Mouse (Mus musculus): Measurements from ENCODE around the gene Gm28044. TPM values are rescaled to one million over a fixed set of nuclear protein-coding genes. Genes with fewer than 3 reads are reported as not detected.
"Not testable (repeated sequence)": the region's sequence is repeated elsewhere in the genome, so short reads cannot be mapped to it uniquely, and the experiment has no call there.

Gm28044 gene
- polyA plus RNA-seq (2012; rRNA removed) = not detected in 2 replicates

DNA sequence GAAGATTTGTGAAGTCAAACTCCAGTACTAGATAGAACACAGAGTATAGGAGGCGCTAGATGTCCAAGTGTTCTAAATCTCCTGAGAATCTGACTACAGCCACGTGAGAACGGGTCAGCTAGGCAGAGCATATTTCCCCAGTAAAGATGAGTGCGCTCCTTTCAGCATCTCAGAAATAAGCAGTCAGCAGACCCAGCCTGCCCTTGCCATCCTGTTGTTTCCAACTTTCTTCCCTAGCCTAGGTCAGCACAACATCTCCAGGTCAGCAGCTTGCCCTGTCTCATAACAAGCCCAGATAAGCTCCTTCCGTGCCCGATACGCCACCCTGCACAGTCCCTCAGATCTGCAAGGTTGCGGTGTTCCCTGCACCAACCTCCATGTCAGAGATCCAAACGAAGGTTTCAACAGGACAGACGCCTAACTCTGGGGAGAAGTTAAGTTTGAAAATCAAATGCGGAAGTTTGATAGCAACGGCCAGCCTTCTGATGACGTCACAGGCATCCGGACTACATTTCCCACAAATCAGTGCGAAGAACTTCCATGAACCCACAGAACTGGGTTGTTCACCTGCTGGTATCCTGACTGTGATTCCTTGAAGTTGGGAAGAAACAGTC is at the start of gene Gm28044, which contains the start of gene Zfp953:
Gene Gm28044, minus strand, starts transcription at position 406 of the 614 bp plus-strand sequence.
Gene Zfp953, minus strand, starts transcription at position 475 of the 614 bp plus-strand sequence.
- no peaks in the 10 kb centered on the region for H3K4me1 ChIP-seq (ENCODE audit: control insufficient read depth, insufficient read depth, low read length)
- TF ChIP-seq CTCF (IDR thresholded peaks at IDR 0.05; ENCODE audit: insufficient read depth, low read length) (no peak), POLR2A (IDR thresholded peaks at IDR 0.05; ENCODE audit: borderline replicate concordance, extremely low read depth, low read depth, low read length) (0 out of 2 replicates have a peak, but pooled peaks have one; percentile 24)
- peak within 1 kb of the TSS; percentile 98 for H3K4me3 ChIP-seq (replicated peaks; ENCODE audit: extremely low read depth, low read depth, low read length)
- peak; percentile 96 for DNase-seq
- under 1% methylated on average over 15 of the region's 15 CpGs for WGBS

DNA sequence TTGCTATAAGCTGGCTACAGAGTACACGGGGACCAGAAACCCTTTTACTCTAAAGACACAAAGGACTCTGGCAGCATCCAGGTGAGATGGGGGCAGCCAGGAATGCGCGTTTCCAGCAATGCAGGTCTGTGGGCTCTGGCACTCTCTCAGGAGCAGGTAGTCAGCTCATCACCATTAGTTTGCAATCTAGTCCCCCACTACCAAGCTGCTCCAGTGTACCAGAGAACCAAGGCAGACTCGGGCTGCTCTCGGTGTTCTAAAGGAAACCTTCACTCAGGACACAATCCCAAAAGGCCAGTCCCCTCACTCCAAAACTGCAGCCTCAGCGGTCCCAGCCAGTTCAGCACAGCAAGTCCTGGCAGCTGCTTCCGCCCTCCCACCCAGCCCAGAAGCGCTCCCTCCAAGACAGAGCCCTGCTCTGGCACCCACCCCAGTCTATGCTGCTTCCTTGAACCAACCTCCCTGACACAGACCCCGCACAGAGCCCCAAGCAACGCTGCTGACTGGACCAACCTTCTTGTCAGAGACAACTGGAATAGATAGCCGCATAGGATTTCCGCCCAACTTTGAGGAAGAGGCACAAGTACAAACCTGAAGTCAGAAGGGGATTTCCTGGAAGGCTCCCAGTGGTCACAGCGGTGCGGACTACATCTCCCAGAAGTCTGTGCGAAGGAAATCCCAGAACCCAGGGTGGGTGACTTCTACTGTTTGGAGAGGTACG is 39.0 kb upstream of the Gm28044 start, which contains the start of gene Zfp429:
Gene Zfp429, minus strand, starts transcription at position 637 of the 721 bp plus-strand sequence.
- not testable (repeated sequence) for H3K4me1 ChIP-seq (ENCODE audit: control insufficient read depth, insufficient read depth, low read length)
- peak; percentile 73 for DNase-seq
- TF ChIP-seq POLR2A (IDR thresholded peaks at IDR 0.05; ENCODE audit: borderline replicate concordance, extremely low read depth, low read depth, low read length) = 0 out of 2 replicates have a peak, but pooled peaks have one; percentile 11
- 6% methylated on average over 16 of the region's 16 CpGs for WGBS
- peak within 1 kb of the TSS; percentile 89 for H3K4me3 ChIP-seq (replicated peaks; ENCODE audit: extremely low read depth, low read depth, low read length)

DNA sequence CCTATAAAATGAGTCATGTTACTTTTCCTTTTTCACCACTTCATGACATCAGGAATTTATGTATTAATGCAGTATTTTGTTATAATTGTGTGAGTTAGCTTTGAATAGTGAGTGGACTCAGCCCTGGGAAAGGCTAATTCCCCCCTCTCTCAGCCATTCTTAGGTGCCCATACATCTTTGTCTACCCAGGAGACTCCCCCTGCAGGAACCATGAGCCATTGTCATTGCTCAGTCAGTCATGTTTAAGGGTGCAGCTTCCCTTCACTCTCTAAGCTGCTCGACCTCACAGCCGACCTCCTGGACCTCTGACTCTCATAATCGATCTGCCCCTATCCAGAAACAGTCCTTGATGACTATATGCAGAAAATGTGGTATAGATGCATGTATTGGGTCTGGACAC is 15.9 kb upstream of the Gm28044 start:
- not testable (repeated sequence) for H3K4me3 ChIP-seq (replicated peaks; ENCODE audit: extremely low read depth, low read depth, low read length); DNase-seq; H3K4me1 ChIP-seq (ENCODE audit: control insufficient read depth, insufficient read depth, low read length)
- 75% methylated on average over 3 of the region's 3 CpGs for WGBS

DNA sequence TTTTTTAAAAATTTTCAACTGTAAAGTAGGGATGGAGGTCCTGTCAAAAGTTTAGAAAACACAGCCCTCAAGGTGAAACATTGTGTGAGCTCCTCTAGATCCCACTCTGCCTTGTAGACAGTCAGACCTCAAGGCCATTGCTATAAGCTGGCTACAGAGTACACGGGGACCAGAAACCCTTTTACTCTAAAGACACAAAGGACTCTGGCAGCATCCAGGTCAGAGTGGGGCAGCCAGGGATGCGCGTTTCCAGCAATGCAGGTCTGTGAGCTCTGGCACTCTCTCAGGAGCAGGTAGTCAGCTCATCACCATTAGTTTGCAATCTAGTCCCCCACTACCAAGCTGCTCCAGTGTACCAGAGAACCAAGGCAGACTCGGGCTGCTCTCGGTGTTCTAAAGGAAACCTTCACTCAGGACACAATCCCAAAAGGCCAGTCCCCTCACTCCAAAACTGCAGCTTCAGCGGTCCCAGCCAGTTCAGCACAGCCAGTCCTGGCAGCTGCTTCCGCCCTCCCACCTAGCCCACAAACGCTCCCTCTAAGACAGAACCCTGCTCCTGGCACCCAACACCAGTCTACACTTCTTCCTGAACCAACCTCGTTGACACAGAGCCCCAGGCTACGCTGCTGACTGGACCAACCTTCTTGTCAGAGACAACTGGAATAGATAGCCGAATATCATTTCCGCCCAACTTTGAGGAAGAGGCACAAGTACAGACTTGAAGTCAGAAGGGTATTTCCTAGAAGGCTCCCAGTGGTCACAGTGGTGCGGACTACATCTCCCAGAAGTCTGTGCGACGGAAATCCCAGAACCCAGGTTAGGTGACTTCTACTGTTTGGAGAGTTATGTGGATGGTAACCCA is 14.9 kb upstream of the Gm28044 start, which contains the start of the genes Gm28041 and Zfp456:
Gene Gm28041, minus strand, starts transcription at position 684 of the 862 bp plus-strand sequence.
Gene Zfp456, minus strand, starts transcription at position 761 of the 862 bp plus-strand sequence.
- WGBS = 12% methylated on average over 13 of the region's 15 CpGs
- H3K4me3 ChIP-seq (replicated peaks; ENCODE audit: extremely low read depth, low read depth, low read length) = peak within 1 kb of the TSS; percentile 71
- not testable (repeated sequence) for H3K4me1 ChIP-seq (ENCODE audit: control insufficient read depth, insufficient read depth, low read length)
- peak; percentile 78 for DNase-seq

DNA sequence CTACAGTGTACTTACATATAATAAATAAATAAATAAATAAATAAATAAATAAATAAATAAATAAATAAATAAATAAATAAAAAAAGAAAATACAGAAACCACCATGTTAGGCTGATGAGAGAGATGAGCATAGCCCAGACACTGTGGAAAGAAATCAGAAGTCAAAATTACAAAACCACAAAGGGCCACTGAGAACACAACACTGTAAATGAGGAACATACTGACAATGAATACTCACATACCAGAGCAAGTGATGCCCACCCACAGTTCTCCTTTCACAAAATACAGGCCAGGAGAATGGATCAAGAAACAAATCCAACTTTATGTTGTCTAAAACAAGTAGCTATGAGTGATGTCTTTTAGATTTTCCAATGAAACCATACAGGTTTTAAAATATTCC is 8.5 kb downstream of the Gm28044 start:
- Histone ChIP-seq H3K4me3 (replicated peaks; ENCODE audit: extremely low read depth, low read depth, low read length) (no peak overlapping the region), H3K4me1 (ENCODE audit: control insufficient read depth, insufficient read depth, low read length) (no peaks in the 10 kb centered on the region)
- TF ChIP-seq POLR2A (IDR thresholded peaks at IDR 0.05; ENCODE audit: borderline replicate concordance, extremely low read depth, low read depth, low read length) = no peak
- no peak for TF ChIP-seq CTCF (IDR thresholded peaks at IDR 0.05; ENCODE audit: insufficient read depth, low read length)
- no peak for DNase-seq

DNA sequence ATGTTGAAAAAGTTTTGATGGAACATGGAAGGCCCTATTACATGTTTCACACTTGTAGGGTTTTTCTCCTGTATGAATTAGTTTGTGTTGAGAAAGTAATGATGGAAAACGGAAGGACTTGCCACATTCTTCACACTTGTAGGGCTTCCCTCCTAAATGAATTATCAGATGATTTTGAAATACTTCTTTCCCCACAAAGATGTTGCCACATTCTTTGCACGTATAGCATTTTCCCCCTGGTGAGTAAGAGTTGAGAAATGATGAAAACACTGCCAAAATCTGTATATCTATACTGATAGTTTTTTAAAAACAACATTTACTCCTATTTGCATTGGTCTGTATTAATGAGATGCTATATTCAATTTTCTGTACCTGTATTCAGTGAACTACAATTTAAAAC is 16.9 kb downstream of the Gm28044 start:
- WGBS = 89% methylated on average over 2 of the region's 2 CpGs
- Histone ChIP-seq H3K4me3 (replicated peaks; ENCODE audit: extremely low read depth, low read depth, low read length) (no peak overlapping the region), H3K4me1 (ENCODE audit: control insufficient read depth, insufficient read depth, low read length) (no peaks in the 10 kb centered on the region)
- DNase-seq = no peak
- TF ChIP-seq CTCF (IDR thresholded peaks at IDR 0.05; ENCODE audit: insufficient read depth, low read length) (no peak), POLR2A (IDR thresholded peaks at IDR 0.05; ENCODE audit: borderline replicate concordance, extremely low read depth, low read depth, low read length) (no peak)

DNA sequence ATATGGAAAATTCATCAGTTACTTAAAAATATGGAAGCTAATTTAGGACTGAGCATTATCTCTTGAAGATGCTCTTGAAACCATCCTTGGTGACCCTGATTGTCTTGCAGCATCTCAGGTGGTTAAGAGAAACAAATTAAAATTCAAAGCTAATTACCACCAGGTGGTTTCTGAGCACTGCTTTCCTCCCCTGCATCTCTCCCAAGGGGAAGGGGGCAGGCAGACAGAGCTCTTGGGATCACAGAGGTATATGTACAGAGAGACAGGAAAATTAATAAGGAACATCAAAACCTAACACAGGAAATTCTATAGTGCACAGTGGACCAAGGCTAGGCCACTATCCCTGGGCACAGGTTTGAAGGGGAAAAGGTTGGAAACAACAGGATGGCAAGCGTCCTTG is 27.5 kb downstream of the Gm28044 start:
- Histone ChIP-seq H3K4me3 (replicated peaks; ENCODE audit: extremely low read depth, low read depth, low read length) (peak overlapping the region; percentile 33), H3K4me1 (ENCODE audit: control insufficient read depth, insufficient read depth, low read length) (0 out of 2 replicates have a peak, but pooled peaks cover 4% of the 10 kb centered on the region)
- TF ChIP-seq CTCF (IDR thresholded peaks at IDR 0.05; ENCODE audit: insufficient read depth, low read length) = no peak
- 55% methylated on average over 1 of the region's 1 CpGs for WGBS
- DNase-seq = no peak

DNA sequence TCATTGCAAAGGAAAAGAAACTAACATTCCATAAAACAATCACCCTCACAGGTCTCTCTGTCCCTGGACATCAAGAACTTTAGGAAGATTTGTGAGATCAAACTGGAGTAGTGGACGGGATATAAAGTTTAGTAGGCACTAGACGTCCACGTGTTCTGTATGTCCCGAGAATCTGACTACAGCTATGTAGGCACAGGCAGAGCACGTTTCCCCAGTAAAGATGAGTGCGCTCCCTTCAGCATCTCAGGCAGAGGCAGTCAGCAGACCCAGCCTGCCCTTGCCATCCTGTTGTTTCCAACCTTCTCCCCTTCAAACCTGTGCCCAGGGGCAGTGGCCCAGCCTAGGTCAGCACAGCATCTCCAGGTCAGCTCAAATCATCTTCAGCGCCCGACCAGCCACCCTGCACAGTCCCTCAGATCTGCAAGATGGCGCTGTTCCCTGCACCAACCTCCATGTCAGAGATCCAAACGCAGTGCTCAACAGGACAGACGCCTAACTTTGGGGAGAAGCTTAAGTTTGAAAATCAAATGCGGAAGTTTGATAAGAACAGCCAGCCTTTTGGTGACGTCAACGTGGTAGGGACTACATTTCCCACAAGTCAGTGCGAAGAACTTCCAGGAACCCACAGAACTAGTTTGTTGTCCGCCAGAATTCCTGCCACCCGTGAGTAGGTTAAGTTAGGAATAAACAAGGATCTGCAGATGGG is 28.2 kb downstream of the Gm28044 start, which contains the start of gene Zfp595:
Gene Zfp595, minus strand, starts transcription at position 552 of the 706 bp plus-strand sequence.
- peak; percentile 90 for DNase-seq
- 7% methylated on average over 17 of the region's 17 CpGs for WGBS
- Histone ChIP-seq H3K4me1 (ENCODE audit: control insufficient read depth, insufficient read depth, low read length) (0 out of 2 replicates have a peak, but pooled peaks cover 4% of the 10 kb centered on the region), H3K4me3 (replicated peaks; ENCODE audit: extremely low read depth, low read depth, low read length) (peak within 1 kb of the TSS; percentile 89)
- TF ChIP-seq CTCF (IDR thresholded peaks at IDR 0.05; ENCODE audit: insufficient read depth, low read length) (peak; percentile 54; the same call in 1 of the 2 replicates), POLR2A (IDR thresholded peaks at IDR 0.05; ENCODE audit: borderline replicate concordance, extremely low read depth, low read depth, low read length) (0 out of 2 replicates have a peak, but pooled peaks have one; percentile 26)

DNA sequence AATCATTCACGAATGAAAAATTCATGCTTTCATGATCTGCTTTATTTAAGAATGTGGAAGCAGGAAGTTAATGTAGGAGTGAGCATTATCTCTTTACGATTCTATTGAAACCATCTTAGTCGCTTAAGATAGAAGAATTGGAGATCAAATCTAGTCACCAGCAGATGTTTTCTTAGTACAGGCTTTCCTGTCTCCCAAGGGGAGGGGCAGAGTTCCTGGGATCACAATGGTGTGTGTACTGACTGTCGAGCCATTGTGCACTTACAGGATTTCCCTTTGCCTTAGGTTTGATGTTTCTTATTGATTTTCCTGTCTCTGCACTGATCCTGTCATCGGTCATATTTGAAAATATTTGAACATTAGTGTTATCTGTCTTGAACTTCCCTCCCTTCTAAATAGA is 53.6 kb downstream of the Gm28044 start:
- TF ChIP-seq CTCF (IDR thresholded peaks at IDR 0.05; ENCODE audit: insufficient read depth, low read length) = no peak
- no peak for TF ChIP-seq POLR2A (IDR thresholded peaks at IDR 0.05; ENCODE audit: borderline replicate concordance, extremely low read depth, low read depth, low read length)
- peak overlapping the region; percentile 60 for H3K4me3 ChIP-seq (replicated peaks; ENCODE audit: extremely low read depth, low read depth, low read length)
- no peak for DNase-seq
- no peaks in the 10 kb centered on the region for H3K4me1 ChIP-seq (ENCODE audit: control insufficient read depth, insufficient read depth, low read length)
- 11% methylated on average over 5 of the region's 5 CpGs for WGBS

Measured in lung, adult 2 months (tissue).